Mouse (Mus musculus) c-Kit-positive CD71-positive TER-119-positive erythroid progenitor cells, embryonic 14.5 days (primary cell): ENCODE data around the gene Ranbp10.

Source experiments
- DNase-seq: peaks from one replicate; pipeline ENCODE4 v3.0.0-alpha.2; 2013; ENCODE audit warnings: low spot score

Ranbp10 gene

GRCm38 (mm10) chr8:105826861-105827848, at the start of gene Ranbp10, which contains the start of gene Tsnaxip1:
TSS of gene Ranbp10 (minus strand) at chr8:105827350.
TSS of gene Tsnaxip1 (plus strand) at chr8:105827731.
- DNase-seq, result peak; percentile 98

GRCm38 (mm10) chr8:105874301-105874700, 47.2 kb upstream of the Ranbp10 start:
- no peak for DNase-seq

- DNase-seq, result no peak
Observed at GRCm38 (mm10) chr8:105866364-105867029, 39.3 kb upstream of the Ranbp10 start.

GRCm38 (mm10) chr8:105861951-105862350, 34.8 kb upstream of the Ranbp10 start:
- no peak for DNase-seq

- peak; percentile 96 for DNase-seq
Observed at GRCm38 (mm10) chr8:105860143-105860981, 33.2 kb upstream of the Ranbp10 start, which contains the start of gene Nutf2. TSS of gene Nutf2 (plus strand) at chr8:105860580.

- peak; percentile 81 for DNase-seq
Observed at GRCm38 (mm10) chr8:105859314-105859713, 32.2 kb upstream of the Ranbp10 start.

GRCm38 (mm10) chr8:105858495-105858894, 31.3 kb upstream of the Ranbp10 start:
- no peak for DNase-seq

GRCm38 (mm10) chr8:105856168-105856835, 29.2 kb upstream of the Ranbp10 start:
- no peak for DNase-seq

GRCm38 (mm10) chr8:105855248-105856167, 28.4 kb upstream of the Ranbp10 start:
- DNase-seq, result no peak

- peak; percentile 92 for DNase-seq
Observed at GRCm38 (mm10) chr8:105854715-105855216, 27.6 kb upstream of the Ranbp10 start, which contains the start of gene Thap11. TSS of gene Thap11 (plus strand) at chr8:105855132.

- no peak for DNase-seq
Observed at GRCm38 (mm10) chr8:105854303-105854702, 27.2 kb upstream of the Ranbp10 start.

- no peak for DNase-seq
Observed at GRCm38 (mm10) chr8:105853178-105853577, 26.0 kb upstream of the Ranbp10 start, which contains the start of gene Cenpt. TSS of gene Cenpt (minus strand) at chr8:105853278.

- DNase-seq, result no peak
Observed at GRCm38 (mm10) chr8:105852146-105852729, 25.1 kb upstream of the Ranbp10 start.

- peak; percentile 85 for DNase-seq
Observed at GRCm38 (mm10) chr8:105851651-105852143, 24.5 kb upstream of the Ranbp10 start.

- DNase-seq, result no peak
Observed at GRCm38 (mm10) chr8:105850611-105851010, 23.5 kb upstream of the Ranbp10 start.

- no peak for DNase-seq
Observed at GRCm38 (mm10) chr8:105850014-105850413, 22.9 kb upstream of the Ranbp10 start.

GRCm38 (mm10) chr8:105846678-105847077, 19.5 kb upstream of the Ranbp10 start:
- no peak for DNase-seq

- DNase-seq, result no peak
Observed at GRCm38 (mm10) chr8:105839209-105839608, 12.1 kb upstream of the Ranbp10 start.

GRCm38 (mm10) chr8:105836991-105837390, 9.8 kb upstream of the Ranbp10 start:
- DNase-seq, result no peak
